Mouse (Mus musculus) 3134 (cell line): ENCODE results near the gene Aunip.
"Not testable (repeated sequence)": the region's sequence is repeated elsewhere in the genome, so short reads cannot be mapped to it uniquely, and the experiment has no call there.

Source experiments
- DNase-seq: peaks from one replicate; pipeline ENCODE4 v3.0.0-alpha.2; 2011; ENCODE audit warnings: low spot score; ENCODE audit not compliant: insufficient read length; ENCODE audit errors: extremely low read depth

Gene Aunip

DNA sequence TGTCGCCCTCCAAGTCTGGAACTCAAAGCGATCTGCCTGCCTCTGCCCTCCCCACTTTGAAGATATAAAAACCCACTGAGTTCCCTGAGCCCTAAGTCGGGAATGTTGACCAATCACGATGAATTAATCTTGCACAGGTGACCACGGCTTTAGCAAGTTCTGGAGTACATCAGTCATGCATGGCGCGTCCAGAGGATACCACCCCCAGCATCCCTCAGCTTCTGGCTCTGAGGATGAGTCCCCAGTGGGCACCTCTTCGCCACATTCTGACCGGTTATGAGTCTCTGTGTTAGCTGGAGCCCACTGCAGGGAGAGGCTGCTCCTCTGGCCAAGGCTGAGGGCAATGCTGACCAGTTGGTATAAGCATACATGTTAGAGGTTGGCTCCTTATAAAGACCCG, 26.6 kb upstream of the Aunip start:
- no peak for DNase-seq

DNA sequence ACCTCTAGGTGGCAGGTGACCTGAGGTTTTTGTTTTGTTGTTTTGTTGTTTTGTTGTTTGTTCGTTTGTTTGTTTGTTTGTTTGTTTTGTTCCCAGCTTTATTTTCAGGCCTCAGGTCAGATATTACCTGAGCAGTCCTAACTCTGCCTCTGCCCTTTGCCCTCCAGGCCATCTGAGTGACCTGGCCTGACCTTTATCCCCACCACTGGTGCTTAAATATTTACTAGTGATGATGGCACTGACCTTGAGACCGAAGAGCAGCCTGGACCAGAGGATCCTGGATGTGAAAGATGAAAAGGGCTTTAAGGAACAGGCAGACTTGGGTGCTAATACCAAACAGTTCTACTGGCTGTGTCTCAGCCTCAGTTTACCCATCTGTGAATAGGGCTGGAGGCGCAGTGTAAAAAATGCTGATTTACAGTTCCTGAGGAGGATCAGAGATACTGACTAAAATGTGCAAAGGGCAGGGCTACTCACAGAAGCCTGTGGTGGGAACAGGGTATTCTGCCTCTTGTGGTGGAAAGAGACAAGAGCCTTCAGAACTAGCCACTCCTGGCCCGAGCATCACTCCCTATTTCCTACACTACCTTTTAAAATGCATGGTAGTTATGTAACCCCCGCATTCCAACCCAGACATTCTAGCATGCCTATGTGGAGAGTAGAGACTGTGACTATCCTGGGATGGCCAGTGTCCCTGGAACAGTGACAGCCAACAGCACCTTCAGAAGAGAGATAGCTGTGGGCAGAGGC, 25.5 kb upstream of the Aunip start:
- no peak for DNase-seq

DNA sequence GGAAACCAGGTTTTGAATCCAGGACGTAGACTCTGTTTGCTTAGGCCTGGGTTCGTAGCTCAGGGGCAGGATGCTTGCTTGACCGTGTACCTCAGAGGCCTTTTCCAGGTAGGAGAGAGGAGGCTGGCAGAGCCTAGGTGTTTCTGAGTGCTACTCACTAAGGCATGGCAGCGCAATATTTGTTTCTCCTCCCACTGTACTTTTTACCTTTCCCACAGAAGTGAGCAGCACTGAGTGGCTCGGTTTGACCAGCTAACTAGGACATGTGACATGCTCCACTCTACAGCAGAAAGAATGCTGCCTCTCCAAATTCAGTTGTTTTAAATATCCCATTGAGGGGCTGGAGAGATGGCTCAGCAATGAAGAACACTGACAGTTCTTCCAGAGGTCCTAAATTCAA, 22.6 kb upstream of the Aunip start:
- DNase-seq: no peak

DNA sequence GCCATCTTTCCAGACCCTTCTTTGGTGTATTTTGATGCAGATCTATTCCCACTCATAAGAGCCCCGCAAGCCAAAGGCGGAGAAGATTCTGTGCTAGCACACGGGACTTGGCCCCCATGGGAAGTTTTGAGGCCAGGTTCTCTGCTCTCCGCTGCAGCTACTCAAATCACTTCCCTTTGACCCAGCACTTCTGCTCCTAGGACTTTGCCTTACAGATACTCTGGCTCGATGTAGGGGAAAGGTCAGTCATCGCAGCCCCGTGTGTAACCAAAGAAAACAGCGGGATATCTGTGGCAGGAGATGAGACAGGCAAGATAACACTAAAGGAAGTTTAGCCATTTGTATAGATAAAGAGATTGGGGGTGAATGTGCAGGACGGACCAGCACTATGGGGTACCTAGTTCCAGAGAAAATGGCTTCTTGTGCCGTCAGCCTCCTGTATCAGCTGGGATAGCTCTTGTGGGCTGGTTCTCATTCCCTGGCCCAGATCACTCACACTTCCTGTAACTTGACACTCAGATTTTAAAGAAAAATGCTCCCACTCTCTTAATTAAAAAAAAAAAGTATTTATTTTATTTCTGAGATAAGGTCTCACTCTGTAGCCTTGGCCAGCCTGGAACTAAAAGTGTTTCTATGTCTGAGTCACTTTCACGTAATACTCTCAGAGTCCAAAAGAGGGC, 20.7 kb upstream of the Aunip start:
- no peak for DNase-seq

DNA sequence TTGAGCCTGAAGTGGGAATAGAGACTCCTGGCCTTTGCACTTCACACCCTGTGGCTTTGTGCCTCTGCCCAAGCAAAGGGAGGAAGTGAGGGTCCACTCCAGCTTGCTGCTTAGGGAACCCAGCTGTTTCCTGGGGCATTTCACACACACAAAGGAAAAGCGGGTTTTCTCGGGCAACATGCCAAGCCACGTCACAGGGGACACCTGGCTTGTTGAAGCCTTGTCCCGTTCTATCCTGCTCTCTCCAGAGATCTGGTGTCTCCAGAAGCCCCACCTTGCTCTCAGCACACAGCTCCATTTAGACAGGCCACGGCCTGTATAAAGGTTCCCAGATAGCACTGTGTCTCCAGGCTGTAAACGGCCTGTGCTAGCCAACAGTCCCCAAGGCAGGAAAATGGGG, 19.1 kb upstream of the Aunip start:
- no peak for DNase-seq

DNA sequence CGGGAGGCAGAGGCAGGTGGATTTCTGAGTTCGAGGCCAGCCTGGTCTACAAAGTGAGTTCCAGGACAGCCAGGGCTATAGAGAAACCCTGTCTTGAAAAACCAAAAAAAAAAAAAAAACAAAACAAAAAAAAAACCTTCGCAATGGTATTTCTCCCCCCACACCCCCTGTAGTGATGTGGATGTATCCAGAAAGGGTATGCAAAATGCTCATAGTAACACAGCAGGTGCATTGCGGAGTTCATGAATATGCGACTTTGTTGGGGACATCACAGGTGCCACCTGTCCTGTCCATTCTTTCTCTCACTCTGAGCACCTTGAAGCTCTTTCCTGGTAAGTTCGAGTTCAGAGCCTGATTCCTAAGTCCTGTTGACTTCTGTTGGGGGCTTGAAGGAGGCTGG, 16.6 kb upstream of the Aunip start:
- not testable (repeated sequence) for DNase-seq

DNA sequence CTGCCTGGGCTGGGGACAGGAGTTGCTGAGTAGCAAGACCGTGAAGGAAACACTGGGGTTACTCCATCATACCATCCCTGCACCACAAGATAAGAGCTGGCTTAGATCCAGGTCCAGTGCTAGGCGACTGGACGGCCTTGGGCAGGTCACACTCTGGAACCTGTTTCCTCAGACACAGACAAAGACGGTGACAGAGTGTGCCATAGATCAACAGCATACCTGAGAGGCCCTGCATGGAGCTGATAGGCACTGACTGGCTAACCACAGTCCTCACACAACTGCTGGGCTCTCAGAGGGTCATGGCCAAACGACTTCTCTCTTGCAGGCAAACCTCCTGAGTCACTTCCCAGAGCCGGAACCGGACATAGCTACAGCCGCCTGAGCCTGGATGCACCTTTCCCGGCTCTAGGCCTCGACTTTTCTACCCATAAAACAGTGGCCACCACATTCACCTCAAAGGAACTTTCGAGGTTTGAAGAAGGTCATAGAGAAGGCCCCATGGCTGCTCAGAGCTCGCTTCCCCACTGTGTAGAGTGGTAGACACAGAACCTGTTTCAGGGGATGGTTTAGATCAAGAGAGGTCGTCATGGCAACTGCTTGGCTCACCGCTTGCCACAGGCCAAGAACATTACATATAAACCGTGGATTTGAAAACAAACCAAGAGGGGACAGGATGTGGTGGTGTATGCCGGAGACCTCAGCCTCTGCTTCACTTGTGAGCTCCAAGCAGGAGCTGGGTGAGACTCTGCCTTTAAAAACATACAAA, 15.8 kb upstream of the Aunip start:
- peak; percentile 66 for DNase-seq

DNA sequence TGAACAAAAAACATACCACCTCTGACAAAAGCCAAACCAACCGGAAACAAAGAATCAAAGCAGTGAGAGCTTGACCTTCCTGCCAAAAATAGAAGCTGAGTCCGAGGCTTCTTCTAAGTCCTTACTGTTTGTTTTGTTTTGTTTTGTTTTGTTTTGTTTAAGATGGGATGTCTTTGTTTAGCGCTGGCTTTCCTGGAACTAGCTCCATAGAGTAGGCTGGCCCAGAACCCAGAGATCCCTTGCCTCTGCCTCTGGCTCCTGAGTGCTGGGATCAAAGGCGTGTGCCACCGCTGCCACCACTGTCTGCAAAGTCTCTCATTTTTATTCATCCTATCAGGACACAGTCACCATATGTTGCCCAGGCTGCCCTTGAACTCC, 15.3 kb upstream of the Aunip start:
- DNase-seq: no peak

DNA sequence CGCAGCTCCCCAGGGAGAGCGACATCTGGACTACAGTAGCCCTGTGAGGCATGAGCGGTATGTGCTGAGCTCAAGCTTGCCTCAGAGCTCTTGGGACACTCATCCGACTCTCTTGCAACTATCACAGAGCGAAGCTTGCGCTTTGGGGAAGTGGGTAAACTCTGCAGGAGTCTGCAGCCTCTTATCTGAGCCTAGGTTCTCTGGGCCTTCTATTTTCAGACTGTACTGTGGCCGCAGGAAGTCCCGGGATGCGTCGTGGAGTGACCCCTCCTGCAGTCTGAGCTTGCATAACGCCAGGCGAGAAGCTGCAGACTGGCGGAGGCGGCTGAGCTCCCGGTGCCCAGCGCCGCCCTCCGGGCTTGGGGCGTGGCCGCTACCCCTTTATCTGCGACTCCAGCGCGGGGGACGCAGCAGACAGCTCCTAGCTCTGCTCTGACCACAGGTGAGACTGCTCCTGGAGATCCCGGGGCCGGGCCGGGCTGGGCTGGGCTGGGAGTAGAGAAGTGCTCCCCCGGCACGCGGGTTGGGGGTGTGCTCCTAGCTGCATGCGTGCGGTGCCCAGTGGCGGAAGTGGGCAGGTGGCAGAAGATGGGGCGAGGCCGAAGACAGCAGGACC, 14.1 kb upstream of the Aunip start, which contains the start of gene Paqr7:
Paqr7 (plus strand) TSS at position 103 of the 616 bp plus-strand sequence.
- no peak for DNase-seq

DNA sequence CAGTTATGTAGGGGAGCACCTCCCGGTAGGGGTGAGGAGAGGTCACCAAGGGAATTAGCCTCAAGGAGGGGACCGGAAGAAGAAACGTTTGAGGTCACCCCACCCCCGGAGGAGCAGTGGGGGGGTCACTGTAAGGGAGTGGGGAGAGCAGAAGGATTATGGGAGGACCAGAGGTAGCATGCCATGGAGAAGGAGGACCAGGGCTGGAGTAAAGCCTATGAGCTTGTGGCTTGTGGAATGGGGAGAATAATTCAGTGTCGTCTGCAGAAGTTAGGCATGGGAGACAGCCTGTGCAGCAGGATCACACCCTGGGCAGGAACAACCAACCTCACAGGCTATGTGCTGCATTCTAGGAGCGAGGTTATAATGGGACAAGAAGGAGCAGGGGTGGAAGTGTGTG, 13.6 kb upstream of the Aunip start:
- DNase-seq: no peak

DNA sequence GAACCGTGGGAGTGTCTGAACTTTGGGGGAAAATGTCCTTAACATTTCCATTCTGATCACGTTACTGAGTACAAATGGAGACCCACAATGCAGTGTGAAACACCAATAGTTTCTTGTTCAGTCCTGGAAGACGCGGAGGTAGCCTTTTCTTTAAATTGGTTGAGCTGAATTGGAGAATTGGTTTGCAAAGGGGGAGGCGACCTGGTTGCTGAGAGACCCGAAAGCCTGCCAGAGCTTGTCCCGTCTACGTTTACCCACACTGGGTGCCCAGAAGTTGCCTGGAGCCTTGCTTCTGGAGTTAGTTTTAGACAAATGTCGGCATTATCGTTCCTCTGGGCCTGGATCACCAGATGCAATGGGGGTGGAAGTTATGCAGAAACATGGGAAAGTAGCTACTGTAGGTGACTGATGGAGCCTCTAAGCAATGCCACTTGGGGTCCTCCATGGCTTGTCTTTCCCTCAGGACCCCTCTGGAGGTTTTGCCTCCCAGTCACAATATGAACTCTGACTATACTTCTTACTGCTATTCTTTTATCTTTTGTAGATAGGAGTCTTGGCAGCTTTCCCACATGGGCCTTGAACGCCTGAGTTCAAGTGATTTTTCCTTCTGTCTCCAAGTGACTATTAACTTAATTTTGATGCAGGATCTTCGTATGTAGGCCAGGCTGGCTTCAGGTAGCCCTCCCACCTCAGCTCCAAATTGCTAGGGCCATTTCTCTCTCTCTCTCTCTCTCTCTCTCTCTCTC, 12.6 kb upstream of the Aunip start:
- DNase-seq: no peak

DNA sequence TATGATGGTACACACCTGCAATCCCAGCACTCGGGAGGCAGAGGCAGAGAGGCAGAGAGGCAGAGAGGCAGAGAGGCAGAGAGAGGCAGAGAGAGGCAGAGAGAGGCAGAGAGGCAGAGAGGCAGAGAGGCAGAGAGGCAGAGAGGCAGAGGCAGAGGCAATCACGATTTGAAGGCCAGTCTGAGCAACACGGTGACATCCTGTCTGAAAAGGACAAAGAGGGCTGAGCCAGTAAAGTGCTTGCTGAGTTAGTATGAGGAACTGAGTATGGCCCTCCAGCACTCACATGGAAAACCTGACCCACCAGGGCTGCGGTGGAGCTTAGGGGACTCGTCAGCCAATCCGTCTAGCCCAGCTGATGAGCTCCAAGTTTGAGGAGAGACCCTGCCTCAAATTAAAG, 11.8 kb upstream of the Aunip start:
- DNase-seq: not testable (repeated sequence)

DNA sequence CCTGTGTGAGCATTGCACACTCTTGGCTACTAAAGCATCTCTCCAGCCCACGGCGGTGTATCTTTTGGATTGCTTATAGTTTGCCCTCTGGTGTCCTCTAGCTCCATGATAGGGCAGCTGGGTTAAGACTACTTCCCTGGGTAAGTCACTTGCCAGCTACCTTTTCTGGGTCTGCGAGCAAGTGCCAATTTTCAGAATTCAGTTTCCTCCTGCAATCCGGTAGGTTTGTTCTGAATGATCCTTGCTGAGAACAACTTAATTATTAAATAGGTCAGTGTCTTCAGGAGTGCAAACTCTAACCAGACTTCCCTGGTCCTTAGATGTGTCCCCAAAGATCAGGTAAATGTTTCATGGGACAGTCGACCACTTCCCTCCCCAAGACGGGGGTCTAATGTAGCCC, 9.7 kb upstream of the Aunip start:
- no peak for DNase-seq

DNA sequence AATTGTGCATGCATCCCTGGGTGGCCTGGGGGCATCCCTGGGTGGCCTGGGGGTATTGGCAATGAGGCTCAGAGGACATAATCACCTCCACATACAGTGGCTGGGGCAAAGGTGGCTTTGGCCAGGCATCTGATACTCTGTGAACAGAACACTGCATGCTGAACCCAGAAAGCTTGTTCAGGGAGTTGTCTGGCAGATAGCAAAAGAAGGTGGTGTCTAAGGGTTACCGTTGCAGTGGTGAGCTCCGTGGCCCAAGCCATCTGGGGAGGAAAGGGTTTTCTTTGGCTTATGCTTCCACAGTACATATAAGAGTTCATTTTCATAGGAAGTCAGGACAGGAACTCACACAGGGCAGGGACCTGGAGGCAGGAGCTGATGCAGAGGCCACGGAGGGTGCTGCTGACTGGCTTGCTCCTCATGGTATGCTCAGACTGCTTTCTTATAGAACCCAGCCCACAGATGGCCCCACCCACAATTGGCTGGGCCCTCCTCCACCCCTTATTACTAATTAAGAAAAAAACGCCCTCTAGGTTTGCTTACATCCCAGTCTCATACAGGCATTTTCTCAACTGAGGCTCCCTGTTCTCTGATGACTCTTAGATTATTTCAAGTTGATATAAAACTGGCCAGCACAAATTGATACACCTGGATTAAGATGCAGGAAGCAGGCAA, 7.0 kb upstream of the Aunip start:
- no peak for DNase-seq

DNA sequence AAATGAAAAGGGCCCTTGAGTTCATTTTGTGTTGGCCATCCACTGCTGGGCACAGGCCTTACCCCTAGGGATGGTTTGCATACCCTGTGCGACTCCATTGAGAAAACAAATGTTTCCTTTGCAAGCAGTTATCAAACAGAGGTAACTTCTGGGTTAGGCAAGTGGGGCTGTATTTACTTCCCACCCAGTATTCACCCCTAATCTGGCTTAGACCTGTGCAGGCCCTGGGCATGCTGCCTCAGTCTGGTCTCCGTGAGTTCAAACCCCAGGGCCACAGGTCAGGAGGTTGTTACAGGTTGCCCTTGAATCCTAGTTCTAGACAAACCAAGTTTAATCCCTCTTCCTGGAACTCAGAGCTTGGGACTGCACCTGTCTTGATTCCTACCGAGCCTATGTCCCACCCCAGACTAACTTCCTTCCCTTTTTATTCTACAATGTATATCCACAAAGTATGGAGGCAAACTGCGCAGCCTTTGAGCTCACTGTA, 5.5 kb upstream of the Aunip start:
- no peak for DNase-seq

DNA sequence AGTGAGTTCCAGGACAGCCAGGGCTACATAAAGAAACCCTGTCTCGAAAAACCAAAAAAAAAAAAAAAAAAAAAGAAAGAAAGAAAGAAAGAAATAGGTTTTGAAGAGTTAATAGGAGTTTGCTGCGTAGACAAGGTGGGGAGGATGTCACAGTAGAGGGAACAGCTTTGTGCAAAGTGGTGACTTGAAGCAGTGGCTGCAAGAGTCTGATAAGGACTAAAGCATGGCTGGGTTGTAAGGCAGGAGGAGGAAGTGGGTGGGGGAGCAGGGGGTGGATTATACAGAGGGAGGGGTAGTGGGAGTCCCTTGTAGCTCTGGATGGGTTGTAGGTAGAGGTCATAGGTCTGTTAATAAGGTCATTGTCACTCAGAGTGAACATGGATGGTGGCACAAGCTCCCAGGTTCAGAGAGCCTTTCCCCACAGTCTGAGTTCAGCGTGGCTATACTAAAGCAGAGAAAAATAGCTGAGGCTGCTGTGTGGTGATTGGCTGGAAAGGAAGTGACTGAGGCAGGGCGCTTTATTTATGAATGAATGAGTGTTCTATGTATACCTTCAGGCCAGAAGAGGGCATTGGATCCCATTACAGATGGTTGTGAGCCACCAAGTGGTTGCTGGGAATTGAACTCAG, 4.7 kb upstream of the Aunip start:
- DNase-seq: no peak

DNA sequence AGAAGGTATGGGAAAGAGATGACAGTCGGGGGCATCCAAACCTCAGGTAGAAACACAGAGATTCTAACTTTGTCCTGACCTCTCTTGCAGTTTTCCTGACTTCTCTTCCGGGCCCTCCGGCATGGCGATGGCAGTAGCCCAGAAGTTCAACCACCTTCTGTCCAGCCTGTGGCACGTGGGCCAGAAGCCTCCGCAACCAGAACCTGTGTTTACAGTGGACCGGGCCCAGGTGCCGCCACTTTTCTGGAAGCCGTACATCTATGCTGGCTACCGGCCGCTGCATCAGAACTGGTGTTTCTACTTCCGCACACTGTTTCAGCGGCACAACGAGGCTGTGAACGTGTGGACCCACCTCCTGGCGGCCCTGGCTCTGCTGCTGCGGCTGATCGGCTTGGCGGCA, 4.1 kb upstream of the Aunip start:
- no peak for DNase-seq

DNA sequence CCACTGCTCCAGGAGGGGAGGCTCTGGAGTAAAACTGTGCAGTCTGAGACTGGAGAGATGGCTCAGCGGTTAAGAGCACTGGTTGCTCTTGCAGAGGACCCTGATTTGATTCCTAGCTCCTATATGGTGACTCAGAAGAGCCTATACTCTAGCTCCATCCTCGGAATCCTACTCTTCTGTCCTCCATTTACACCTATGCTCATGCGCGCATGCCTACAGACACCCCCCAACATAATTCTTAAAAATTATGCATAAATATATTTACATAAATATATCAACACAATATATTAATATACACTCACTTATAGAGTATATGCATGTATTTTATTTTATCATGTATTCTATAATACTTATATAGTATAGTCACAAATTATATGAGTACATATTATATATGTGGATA, 403 bp upstream of the Aunip start:
- DNase-seq: no peak

DNA sequence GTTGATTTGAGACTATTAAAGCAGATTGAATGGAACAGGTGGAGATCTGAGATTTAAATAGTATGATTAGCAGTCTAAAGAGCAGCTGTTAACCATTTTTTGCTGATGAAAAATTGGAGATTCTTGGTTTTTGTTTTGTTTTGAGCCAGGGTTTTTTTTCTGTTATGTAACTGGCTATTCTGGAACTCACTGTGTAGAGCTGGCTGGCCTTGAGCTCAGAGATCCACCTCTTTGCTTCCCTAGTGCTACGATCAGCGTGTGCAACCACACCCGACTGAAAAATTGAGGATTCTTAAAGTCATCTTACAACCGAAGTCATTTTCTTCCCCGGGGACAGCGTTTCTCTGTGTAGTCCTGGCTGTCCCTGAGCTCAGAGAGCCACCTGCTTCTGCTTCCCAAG, 931 bp downstream of the Aunip start:
- no peak for DNase-seq
